Mouse (Mus musculus): ENCODE data around the gene Ugt1a2.

The Ugt1a2 gene

DNA sequence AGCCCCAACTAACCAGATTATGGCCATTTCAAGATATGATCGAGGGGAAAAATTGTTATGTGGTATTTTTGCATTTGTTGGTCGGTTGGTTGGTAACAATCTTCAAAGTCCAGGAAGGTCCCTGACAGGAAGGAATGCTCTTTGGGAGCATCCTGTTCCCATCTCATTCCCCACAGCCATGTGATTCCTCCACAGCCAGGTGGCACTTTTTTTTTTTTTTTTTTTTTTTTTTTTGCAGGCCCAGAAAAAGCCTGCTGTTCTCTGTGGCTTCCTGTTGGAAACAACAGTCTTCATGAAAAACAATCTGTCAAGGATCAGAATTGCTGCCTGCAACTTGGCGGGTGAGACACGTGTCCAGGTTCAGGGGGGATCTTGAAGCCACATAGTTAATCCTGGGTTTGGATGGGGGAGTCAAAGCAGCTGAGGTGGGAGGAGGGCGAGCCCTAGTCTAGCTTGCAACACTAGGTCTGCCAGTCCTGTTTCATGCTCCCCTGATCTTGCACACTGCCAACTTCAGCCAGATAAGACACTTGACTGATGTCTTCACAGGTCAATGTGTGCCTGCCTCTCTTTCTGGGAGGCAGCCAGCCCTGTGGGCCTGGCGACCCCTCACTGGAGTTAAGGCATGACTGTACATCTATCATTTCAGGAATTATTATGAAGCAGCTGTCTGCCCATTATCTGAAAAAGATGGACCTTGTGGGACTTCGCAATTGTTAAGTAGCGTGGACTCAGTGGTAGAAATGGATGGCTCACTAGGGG lies 58.7 kb downstream of the Ugt1a2 start:
- DNase-seq: no peak

- DNase-seq: no peak
Observed at GRCm38 (mm10) chr1:88259643-88260024, 59.2 kb downstream of the Ugt1a2 start.

GRCm38 (mm10) chr1:88260114-88260513 lies 59.7 kb downstream of the Ugt1a2 start:
- no peak for DNase-seq

DNA sequence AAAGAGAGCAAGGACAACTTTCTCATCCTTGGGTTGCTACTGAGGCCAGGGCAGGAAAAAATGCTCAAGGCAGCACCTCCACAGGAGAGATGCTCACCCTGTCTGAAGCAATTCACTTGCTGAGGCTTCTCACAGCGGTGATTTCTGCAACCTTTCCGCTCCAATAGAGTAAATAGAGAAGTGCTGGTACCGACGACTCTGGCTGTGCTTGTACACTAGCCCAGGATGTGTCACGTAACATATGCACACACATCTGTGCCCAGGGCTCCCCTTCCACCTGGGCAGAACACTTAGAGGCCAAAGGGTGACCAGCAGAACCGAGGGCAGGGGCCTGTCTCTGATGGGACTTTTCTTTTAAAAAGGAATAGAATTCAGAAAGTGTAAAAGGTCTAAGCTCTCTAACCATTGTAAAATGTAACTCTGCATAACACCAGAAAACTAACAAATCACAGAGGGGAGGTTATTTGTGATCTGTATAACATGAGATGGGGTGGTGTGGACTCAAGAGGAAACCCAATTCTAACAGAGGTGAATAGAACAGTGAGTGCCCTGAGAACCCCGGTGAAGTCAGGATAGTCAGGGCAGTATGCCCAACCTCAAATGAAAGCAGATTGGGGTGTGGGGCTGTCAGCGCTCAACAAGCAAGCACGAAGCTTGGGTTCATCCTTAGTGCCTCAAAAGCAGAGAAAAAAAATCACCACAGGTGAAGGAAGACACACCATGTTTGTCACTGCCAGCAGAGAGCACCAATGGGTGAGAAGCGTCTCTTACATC lies 60.4 kb downstream of the Ugt1a2 start:
- no peak for DNase-seq

GRCm38 (mm10) chr1:88261706-88262105 lies 61.3 kb downstream of the Ugt1a2 start:
- no peak for DNase-seq

GRCm38 (mm10) chr1:88262255-88262654 lies 61.9 kb downstream of the Ugt1a2 start:
- no peak for DNase-seq

GRCm38 (mm10) chr1:88262961-88263360 lies 62.6 kb downstream of the Ugt1a2 start:
- no peak for DNase-seq

- no peak for DNase-seq
Observed at GRCm38 (mm10) chr1:88263778-88264177, 63.4 kb downstream of the Ugt1a2 start.

DNA sequence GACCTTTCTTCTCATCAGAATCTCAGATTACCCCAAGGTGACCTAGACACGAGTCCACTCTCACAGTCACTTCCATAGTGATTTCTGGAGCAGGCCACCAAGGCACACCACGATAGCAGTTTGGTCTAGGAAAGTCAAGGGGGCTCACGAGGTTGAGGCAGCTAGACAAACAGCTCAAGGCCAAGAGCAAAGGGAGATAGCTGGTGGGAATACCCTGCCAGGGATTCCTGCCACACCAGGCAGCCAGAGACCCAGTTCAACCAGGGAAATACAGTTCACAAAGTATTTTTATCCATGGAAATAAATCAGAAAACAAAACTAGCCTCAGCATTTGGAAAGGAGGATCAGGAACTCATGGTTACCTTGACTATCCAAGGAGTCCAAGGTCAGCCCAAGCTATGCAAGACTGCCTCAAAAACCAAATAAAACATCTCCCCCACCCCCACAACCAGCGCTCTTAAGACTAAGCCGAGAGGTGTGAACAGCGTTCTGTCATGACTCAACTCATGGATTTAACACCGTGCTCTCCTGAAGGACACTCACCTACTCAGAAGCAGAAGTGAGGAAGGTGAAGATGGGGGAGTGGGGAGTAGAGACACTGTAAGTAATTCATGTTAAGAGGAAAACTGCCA lies 64.0 kb downstream of the Ugt1a2 start:
- no peak for DNase-seq

GRCm38 (mm10) chr1:88264869-88265240 lies 64.5 kb downstream of the Ugt1a2 start:
- no peak for DNase-seq

- DNase-seq: no peak
Observed at GRCm38 (mm10) chr1:88266123-88266522, 65.7 kb downstream of the Ugt1a2 start.

DNA sequence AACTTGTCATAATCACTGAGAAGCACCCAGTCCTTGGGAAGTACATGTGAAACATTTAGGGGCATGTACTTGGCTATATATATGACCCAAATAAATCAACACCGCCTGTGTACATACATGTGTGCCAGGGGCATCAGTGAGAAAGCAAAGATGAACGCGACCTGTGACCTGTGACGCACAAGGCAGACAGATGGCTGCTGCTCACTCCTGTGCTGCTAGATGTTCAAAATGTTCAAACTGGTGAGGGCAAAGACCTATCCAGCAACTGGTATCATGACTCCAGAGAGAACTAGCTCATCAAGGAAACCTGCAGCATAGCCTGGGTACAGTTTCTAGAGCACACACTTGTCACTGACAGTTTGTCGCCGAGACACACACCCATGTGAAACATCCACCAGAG lies 67.1 kb downstream of the Ugt1a2 start:
- no peak for DNase-seq

DNA sequence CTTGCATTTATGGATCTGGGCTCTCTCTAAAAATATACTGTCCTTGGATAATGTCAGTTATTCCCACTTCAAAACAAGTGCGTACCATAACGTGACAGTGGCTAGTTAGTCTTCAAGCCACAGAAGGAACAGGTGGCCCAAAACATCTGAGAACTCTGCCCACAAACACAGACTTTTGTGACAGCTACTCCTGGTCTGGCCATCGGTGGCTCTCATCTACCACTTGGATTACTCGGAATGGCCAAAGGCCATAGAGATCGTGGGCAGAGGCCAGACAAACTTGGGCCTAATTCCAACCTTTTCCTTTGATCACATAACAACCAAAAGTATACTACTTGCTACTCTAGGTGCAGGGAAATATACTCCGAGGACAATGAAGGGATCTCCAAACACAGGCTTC lies 67.7 kb downstream of the Ugt1a2 start:
- no peak for DNase-seq
